Mouse (Mus musculus) T-helper 2 cell (primary cell): Measurements from ENCODE around the gene Pllp.

Source experiments
- in situ Hi-C: fragments of 300-600 bp; cut with MboI, MseI; formaldehyde crosslinking; loops from one replicate; pipeline ENCODE4 v1.15.1; 2025; ENCODE audit warnings: high pct_unique_total_duplicates

Pllp gene

GRCm38 (mm10) chr8:94703972-94704668 is 8.0 kb upstream of the Pllp start:
- in situ Hi-C loops, result loop anchor here (25.0 kb wide), 1 partner anchor 108 kb away; the partner anchor contains the start of gene Ccl17

GRCm38 (mm10) chr8:94702844-94703813 is 7.1 kb upstream of the Pllp start:
- in situ Hi-C loops, result loop anchor here (25.0 kb wide), 1 partner anchor 109 kb away; the partner anchor contains the start of gene Ccl17

- in situ Hi-C loops, result loop anchor here (25.0 kb wide), 1 partner anchor 110 kb away; the partner anchor contains the start of gene Ccl17
Measured at GRCm38 (mm10) chr8:94702156-94702555, 6.1 kb upstream of the Pllp start.

- in situ Hi-C loops, result loop anchor here (25.0 kb wide), 1 partner anchor 112 kb away; the partner anchor contains the start of gene Ccl17
Measured at GRCm38 (mm10) chr8:94700421-94700935, 4.4 kb upstream of the Pllp start.

- in situ Hi-C loops, result loop anchor here (5.0 kb wide), 1 partner anchor 107 kb away; no protein-coding TSS in a partner anchor
Measured at GRCm38 (mm10) chr8:94699366-94699765, 3.3 kb upstream of the Pllp start.

GRCm38 (mm10) chr8:94697956-94698355 is 1.9 kb upstream of the Pllp start:
- in situ Hi-C loops, result loop anchor here (5.0 kb wide), 1 partner anchor 106 kb away; no protein-coding TSS in a partner anchor

GRCm38 (mm10) chr8:94696566-94696965 is 488 bp upstream of the Pllp start:
- in situ Hi-C loops, result loop anchor here (5.0 kb wide), 1 partner anchor 104 kb away; no protein-coding TSS in a partner anchor

GRCm38 (mm10) chr8:94695341-94695993 is 611 bp downstream of the Pllp start:
- in situ Hi-C loops, result loop anchor here (5.0 kb wide), 1 partner anchor 103 kb away; no protein-coding TSS in a partner anchor

GRCm38 (mm10) chr8:94694701-94695100 is 1.4 kb downstream of the Pllp start:
- in situ Hi-C loops, result loop anchor here (5.0 kb wide), 1 partner anchor 102 kb away; no protein-coding TSS in a partner anchor

- in situ Hi-C loops, result no loop called here
Measured at GRCm38 (mm10) chr8:94685953-94686352, 10.1 kb downstream of the Pllp start.

- in situ Hi-C loops, result no loop called here
Measured at GRCm38 (mm10) chr8:94684287-94684686, 11.8 kb downstream of the Pllp start.

GRCm38 (mm10) chr8:94682732-94683524 is 13.2 kb downstream of the Pllp start:
- in situ Hi-C loops, result no loop called here

- in situ Hi-C loops, result no loop called here
Measured at GRCm38 (mm10) chr8:94680414-94680813, 15.7 kb downstream of the Pllp start.

- in situ Hi-C loops, result loop anchor here (10.0 kb wide), 1 partner anchor 1186 kb away; no protein-coding TSS in a partner anchor
Measured at GRCm38 (mm10) chr8:94678582-94678981, 17.5 kb downstream of the Pllp start.

GRCm38 (mm10) chr8:94675923-94676322 is 20.2 kb downstream of the Pllp start:
- in situ Hi-C loops, result loop anchor here (10.0 kb wide), 1 partner anchor 1189 kb away; no protein-coding TSS in a partner anchor

- in situ Hi-C loops, result loop anchor here (10.0 kb wide), 1 partner anchor 1190 kb away; no protein-coding TSS in a partner anchor
Measured at GRCm38 (mm10) chr8:94674384-94674783, 21.7 kb downstream of the Pllp start.

- in situ Hi-C loops, result no loop called here
Measured at GRCm38 (mm10) chr8:94666456-94667308, 29.4 kb downstream of the Pllp start, which contains the start of gene Arl2bp. Gene Arl2bp (plus strand): TSS chr8:94666600.

- in situ Hi-C loops, result no loop called here
Measured at GRCm38 (mm10) chr8:94664722-94665121, 31.4 kb downstream of the Pllp start.

GRCm38 (mm10) chr8:94660418-94660817 is 35.7 kb downstream of the Pllp start:
- in situ Hi-C loops, result no loop called here
